Mouse (Mus musculus) liver, embryonic 16.5 days (tissue): Measurements from ENCODE around the gene Mrvi1. TPM values are rescaled to one million over a fixed set of nuclear protein-coding genes. Genes with fewer than 3 reads are reported as not detected.

ENCODE experiments used
- ATAC-seq: fragments of 200-750 bp; cut with Nextera tagmentation; 2 replicates; pipeline ENCODE4 v1.8.0; 2017; ENCODE audit warnings: low read depth, mild to moderate bottlenecking, moderate number of reproducible peaks, moderate library complexity
- H3K27ac ChIP-seq: fragments of 300-500 bp; sonication (generic); 2 replicates; pipeline ENCODE4 v1.5.1; 2014; ENCODE audit warnings: mild to moderate bottlenecking, low read length
- H3K27me3 ChIP-seq: fragments of 300-500 bp; sonication (generic); 2 replicates; pipeline ENCODE4 v1.6.1; 2014; ENCODE audit warnings: low read depth, low read length, mixed read lengths; ENCODE audit not compliant: control insufficient read depth, insufficient read depth
- H3K36me3 ChIP-seq: fragments of 300-500 bp; sonication (generic); 2 replicates; pipeline ENCODE4 v1.6.1; 2014; ENCODE audit warnings: mild to moderate bottlenecking; ENCODE audit not compliant: control insufficient read depth, insufficient read depth
- H3K4me1 ChIP-seq: fragments of 300-500 bp; sonication (generic); 2 replicates; pipeline ENCODE4 v1.6.1; 2014; ENCODE audit warnings: low read depth, low read length, mixed read lengths; ENCODE audit not compliant: control insufficient read depth
- H3K4me2 ChIP-seq: fragments of 300-500 bp; sonication (generic); 2 replicates; pipeline ENCODE4 v1.6.1; 2014; ENCODE audit warnings: low read depth, low read length, mixed read lengths
- H3K4me3 ChIP-seq: fragments of 300-500 bp; sonication (generic); 2 replicates; pipeline ENCODE4 v1.5.1; 2014; ENCODE audit warnings: low read depth, mild to moderate bottlenecking, low read length
- H3K9ac ChIP-seq: fragments of 300-500 bp; sonication (generic); 2 replicates; pipeline ENCODE4 v1.6.1; 2014; ENCODE audit warnings: low read depth, low read length
- H3K9me3 ChIP-seq: fragments of 300-500 bp; sonication (generic); replicated peaks from 2 replicates; pipeline ENCODE4 v1.6.1; 2016; ENCODE audit warnings: low read length; ENCODE audit not compliant: control insufficient read depth
- WGBS: fragments of 180-500 bp; shearing (Covaris S2); extraction: QIAGEN DNeasy Blood & Tissue Kit; methylation state at CpG from one replicate; pipeline ENCODE4 v1.1.7; 2014; ENCODE audit not compliant: insufficient replicate concordance; 5-methylcytosine and 5-hydroxymethylcytosine counted together
- polyA plus RNA-seq: library from polyadenylated mRNA; unstranded; fragments of >200 nt; fragmentation: Nextera tagmentation; extraction: Ambion mirVana; gene quantifications from 2 replicates; pipeline ENCODE4 v1.2.1, GENCODE M21; 2015

The Mrvi1 gene
- polyA plus RNA-seq, 1 experiment from 2014 or later = 4.3 TPM

- Histone ChIP-seq H3K4me3 (no peak overlapping the region), H3K27me3 (no peaks in the 10 kb centered on the region), H3K9ac (peak overlapping the region; percentile 48; the same call in 1 of the 2 replicates), H3K36me3 (no peaks in the 10 kb centered on the region), H3K27ac (peak overlapping the region; percentile 75), H3K4me1 (peaks cover 13% of the 10 kb centered on the region), H3K4me2 (peak overlapping the region; percentile 48), H3K9me3 (no peaks in the 10 kb centered on the region)
- ATAC-seq = peak; percentile 62
- WGBS = 11% methylated on average over 9 of the region's 9 CpGs
Observed at GRCm38 (mm10) chr7:110891501-110891986, 90.7 kb downstream of the Mrvi1 start.

- Histone ChIP-seq H3K4me1 (peaks cover 3% of the 10 kb centered on the region), H3K27me3 (no peaks in the 10 kb centered on the region), H3K27ac (peak overlapping the region; percentile 10; the same call in 1 of the 2 replicates), H3K9ac (no peak overlapping the region), H3K4me3 (no peak overlapping the region), H3K9me3 (no peaks in the 10 kb centered on the region), H3K36me3 (no peaks in the 10 kb centered on the region), H3K4me2 (no peak overlapping the region)
- WGBS = 60% methylated on average over 2 of the region's 2 CpGs
- ATAC-seq = peak; percentile 67
Observed at GRCm38 (mm10) chr7:110881746-110882333, 100.4 kb downstream of the Mrvi1 start.

- no peak overlapping the region for H3K9ac ChIP-seq
- H3K27ac ChIP-seq = peak overlapping the region; percentile 25; the same call in 1 of the 2 replicates
- H3K9me3 ChIP-seq = no peaks in the 10 kb centered on the region
- no peaks in the 10 kb centered on the region for H3K36me3 ChIP-seq
- ATAC-seq = no peak
- no peaks in the 10 kb centered on the region for H3K27me3 ChIP-seq
- peaks cover 7% of the 10 kb centered on the region for H3K4me1 ChIP-seq
- H3K4me2 ChIP-seq = no peak overlapping the region
- H3K4me3 ChIP-seq = no peak overlapping the region
- 52% methylated on average over 4 of the region's 4 CpGs for WGBS
Observed at GRCm38 (mm10) chr7:110878028-110878427, 104.2 kb downstream of the Mrvi1 start.

- Histone ChIP-seq H3K36me3 (no peaks in the 10 kb centered on the region), H3K27ac (peak overlapping the region; percentile 6; the same call in 1 of the 2 replicates), H3K9ac (no peak overlapping the region), H3K4me2 (no peak overlapping the region), H3K4me1 (peaks cover 6% of the 10 kb centered on the region), H3K4me3 (no peak overlapping the region), H3K9me3 (no peaks in the 10 kb centered on the region), H3K27me3 (no peaks in the 10 kb centered on the region)
- WGBS = 24% methylated on average over 4 of the region's 4 CpGs
- peak; percentile 34; the same call in 1 of the 2 replicates for ATAC-seq
Observed at GRCm38 (mm10) chr7:110876965-110877364, 105.3 kb downstream of the Mrvi1 start.

- no peaks in the 10 kb centered on the region for H3K36me3 ChIP-seq
- 71% methylated on average over 5 of the region's 5 CpGs for WGBS
- no peaks in the 10 kb centered on the region for H3K27me3 ChIP-seq
- no peak overlapping the region for H3K27ac ChIP-seq
- no peak overlapping the region for H3K9ac ChIP-seq
- H3K9me3 ChIP-seq = no peaks in the 10 kb centered on the region
- H3K4me2 ChIP-seq = no peak overlapping the region
- H3K4me3 ChIP-seq = no peak overlapping the region
- no peak for ATAC-seq
- no peaks in the 10 kb centered on the region for H3K4me1 ChIP-seq
Observed at GRCm38 (mm10) chr7:110868807-110869206, 113.5 kb downstream of the Mrvi1 start.

- no peak overlapping the region for H3K9ac ChIP-seq
- no peak overlapping the region for H3K4me2 ChIP-seq
- H3K27me3 ChIP-seq = no peaks in the 10 kb centered on the region
- H3K36me3 ChIP-seq = no peaks in the 10 kb centered on the region
- WGBS = 76% methylated on average over 6 of the region's 6 CpGs
- H3K9me3 ChIP-seq = no peaks in the 10 kb centered on the region
- H3K27ac ChIP-seq = no peak overlapping the region
- no peak overlapping the region for H3K4me3 ChIP-seq
- ATAC-seq = no peak
- H3K4me1 ChIP-seq = no peaks in the 10 kb centered on the region
Observed at GRCm38 (mm10) chr7:110867116-110867515, 115.1 kb downstream of the Mrvi1 start.

GRCm38 (mm10) chr7:110866021-110866420 is 116.2 kb downstream of the Mrvi1 start:
- ATAC-seq = no peak
- no peak overlapping the region for H3K4me3 ChIP-seq
- 86% methylated on average over 3 of the region's 3 CpGs for WGBS
- no peaks in the 10 kb centered on the region for H3K27me3 ChIP-seq
- no peaks in the 10 kb centered on the region for H3K36me3 ChIP-seq
- no peak overlapping the region for H3K4me2 ChIP-seq
- no peak overlapping the region for H3K9ac ChIP-seq
- H3K4me1 ChIP-seq = no peaks in the 10 kb centered on the region
- H3K9me3 ChIP-seq = no peaks in the 10 kb centered on the region
- H3K27ac ChIP-seq = no peak overlapping the region

GRCm38 (mm10) chr7:110865570-110865969 is 116.7 kb downstream of the Mrvi1 start:
- Histone ChIP-seq H3K9ac (no peak overlapping the region), H3K4me1 (no peaks in the 10 kb centered on the region), H3K27me3 (no peaks in the 10 kb centered on the region), H3K27ac (no peak overlapping the region), H3K4me3 (no peak overlapping the region), H3K36me3 (no peaks in the 10 kb centered on the region), H3K4me2 (no peak overlapping the region), H3K9me3 (no peaks in the 10 kb centered on the region)
- ATAC-seq = no peak
- 62% methylated on average over 6 of the region's 6 CpGs for WGBS

GRCm38 (mm10) chr7:110865038-110865437 is 117.2 kb downstream of the Mrvi1 start:
- Histone ChIP-seq H3K9ac (no peak overlapping the region), H3K27me3 (no peaks in the 10 kb centered on the region), H3K4me3 (no peak overlapping the region), H3K4me1 (peaks cover 4% of the 10 kb centered on the region; the same call in 1 of the 2 replicates), H3K4me2 (no peak overlapping the region), H3K36me3 (no peaks in the 10 kb centered on the region), H3K9me3 (no peaks in the 10 kb centered on the region), H3K27ac (no peak overlapping the region)
- 64% methylated on average over 10 of the region's 10 CpGs for WGBS
- ATAC-seq = no peak
